Mouse (Mus musculus) thymus, adult 2 months (tissue): ENCODE results near the gene Tgfbrap1.

ENCODE experiments used
- CTCF ChIP-seq: fragments of 200-500 bp; IDR thresholded peaks from 2 replicates; pipeline ENCODE4 v1.5.1; 2012; ENCODE audit warnings: mild to moderate bottlenecking, control low read depth, low read length, moderate library complexity, borderline replicate concordance; ENCODE audit not compliant: control insufficient read depth, poor library complexity, insufficient read depth; ENCODE audit errors: extremely low read depth
- POLR2A ChIP-seq: fragments of 200-500 bp; IDR thresholded peaks from 2 replicates; pipeline ENCODE4 v1.6.1; 2012; ENCODE audit warnings: mild to moderate bottlenecking, low read length, control low read depth, moderate library complexity; ENCODE audit not compliant: control insufficient read depth, poor library complexity, insufficient read depth; ENCODE audit errors: extremely low read depth

DNA sequence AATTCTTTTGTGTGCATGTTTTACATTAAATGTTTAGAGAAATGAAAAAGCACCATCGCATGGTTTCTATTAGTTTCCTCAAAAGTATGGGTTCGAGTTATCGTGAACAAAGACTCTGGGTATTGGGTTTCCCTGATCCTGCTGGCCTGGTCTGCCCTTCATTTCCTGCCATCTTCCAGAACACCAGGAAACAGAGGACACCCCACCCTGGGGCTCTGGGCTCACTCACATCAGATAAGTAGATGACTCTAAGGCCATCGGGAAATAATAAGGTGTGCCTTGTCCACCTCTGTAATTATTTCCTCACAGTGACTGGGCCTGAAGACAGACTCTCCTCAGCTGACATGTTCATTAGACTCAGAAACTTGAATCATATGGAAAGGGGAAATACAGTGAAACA, 88.0 kb downstream of the Tgfbrap1 start:
- TF ChIP-seq CTCF (no peak), POLR2A (no peak)
